Mouse (Mus musculus): ENCODE results near the gene Sertad3.
A peak's percentile ranks its signal among the peaks of the same experiment; 100 is the strongest.

Sertad3 gene

GRCm38 (mm10) chr7:27471390-27472120 is 2.0 kb upstream of the Sertad3 start:
- no peak for DNase-seq

GRCm38 (mm10) chr7:27472596-27472995 is 972 bp upstream of the Sertad3 start:
- no peak for DNase-seq

GRCm38 (mm10) chr7:27473835-27474489 is 394 bp downstream of the Sertad3 start:
- DNase-seq, result no peak

- DNase-seq, result peak; percentile 96
Observed at GRCm38 (mm10) chr7:27474490-27474954, 954 bp downstream of the Sertad3 start.

GRCm38 (mm10) chr7:27475596-27475995 is 2.0 kb downstream of the Sertad3 start:
- DNase-seq, result no peak

- no peak for DNase-seq
Observed at GRCm38 (mm10) chr7:27476098-27476635, 2.6 kb downstream of the Sertad3 start.

GRCm38 (mm10) chr7:27478561-27478960 is 5.0 kb downstream of the Sertad3 start:
- DNase-seq, result no peak

GRCm38 (mm10) chr7:27479750-27480149 is 6.2 kb downstream of the Sertad3 start:
- no peak for DNase-seq

- DNase-seq, result no peak
Observed at GRCm38 (mm10) chr7:27480506-27480905, 6.9 kb downstream of the Sertad3 start.

GRCm38 (mm10) chr7:27480927-27481626 is 7.5 kb downstream of the Sertad3 start:
- DNase-seq, result no peak

GRCm38 (mm10) chr7:27481627-27481969 is 8.0 kb downstream of the Sertad3 start:
- peak; percentile 58 for DNase-seq

- DNase-seq, result no peak
Observed at GRCm38 (mm10) chr7:27483860-27484259, 10.3 kb downstream of the Sertad3 start.

- DNase-seq, result no peak
Observed at GRCm38 (mm10) chr7:27486102-27486769, 12.7 kb downstream of the Sertad3 start.

- DNase-seq, result peak; percentile 99
Observed at GRCm38 (mm10) chr7:27486770-27487697, 13.5 kb downstream of the Sertad3 start, which contains the start of gene Sertad1. Sertad1 (plus strand) TSS chr7:27486910.

- peak; percentile 73 for DNase-seq
Observed at GRCm38 (mm10) chr7:27487740-27488268, 14.2 kb downstream of the Sertad3 start.

GRCm38 (mm10) chr7:27489270-27489869 is 15.8 kb downstream of the Sertad3 start:
- no peak for DNase-seq

GRCm38 (mm10) chr7:27490227-27490542 is 16.6 kb downstream of the Sertad3 start:
- DNase-seq, result no peak

- DNase-seq, result peak; percentile 77
Observed at GRCm38 (mm10) chr7:27490543-27491329, 17.2 kb downstream of the Sertad3 start.

- DNase-seq, result no peak
Observed at GRCm38 (mm10) chr7:27491856-27492255, 18.3 kb downstream of the Sertad3 start.

GRCm38 (mm10) chr7:27493022-27493421 is 19.5 kb downstream of the Sertad3 start:
- no peak for DNase-seq
